Mouse (Mus musculus) ES-E14 (cell line): ENCODE data around the gene Fmn2.

Experiments used
- CHD2 ChIP-seq: IDR thresholded peaks from 2 replicates; pipeline ENCODE4 v1.6.1; 2014; ENCODE audit warnings: mild to moderate bottlenecking, low read depth, low read length, inconsistent platforms
- HCFC1 ChIP-seq: IDR thresholded peaks from 2 replicates; pipeline ENCODE4 v1.6.1; 2012; ENCODE audit warnings: low read length, inconsistent platforms, borderline replicate concordance; ENCODE audit not compliant: insufficient read depth

- TF ChIP-seq HCFC1, result no peak
- TF ChIP-seq CHD2, result no peak
Observed at GRCm38 (mm10) chr1:174675316-174675715, 173.7 kb downstream of the Fmn2 start.
